In genomic region chr6:86804646-86805045, GRCm38 (mm10) we compare ENCODE assay signal across 34 mouse cellular contexts.
"Had no signal": no experiment of that assay in that cellular context is flagged by ENCODE, and none has a peak within 500 bp of the region (broad histone marks: within the 10 kb centered on the region; RNA-seq: fewer than 3 reads in every experiment).

No protein-coding gene starts in this region.

- H3K9me3 ChIP-seq: heart, embryonic 10.5 days; heart, embryonic 13.5 days; heart, embryonic 15.5 days; hindbrain, embryonic 10.5 days; hindbrain, embryonic 12.5 days; hindbrain, embryonic 13.5 days; hindbrain, embryonic 15.5 days; intestine, embryonic 15.5 days; kidney, embryonic 15.5 days had no signal

- H3K36me3 ChIP-seq: heart, embryonic 10.5 days; heart, embryonic 13.5 days; heart, embryonic 15.5 days; hindbrain, embryonic 10.5 days; hindbrain, embryonic 12.5 days; hindbrain, embryonic 13.5 days; hindbrain, embryonic 15.5 days; intestine, embryonic 15.5 days; kidney, embryonic 15.5 days had no signal

- H3K27ac ChIP-seq: heart, embryonic 10.5 days; heart, embryonic 13.5 days; heart, embryonic 15.5 days; hindbrain, embryonic 10.5 days; hindbrain, embryonic 12.5 days; hindbrain, embryonic 13.5 days; hindbrain, embryonic 14.5 days; hindbrain, embryonic 15.5 days; hindbrain, postnatal 0 days; intestine, embryonic 15.5 days; kidney, embryonic 15.5 days; kidney, postnatal 0 days; layer of hippocampus, adult 2 months had no signal

- ATAC-seq: hindbrain, embryonic 16.5 days; hindbrain, postnatal 0 days; inflammation-experienced regulatory T-cells, adult 6 months; intestine, embryonic 15.5 days; intestine, embryonic 16.5 days; intestine, postnatal 0 days had no signal

- H3K9ac ChIP-seq: heart, embryonic 13.5 days; heart, embryonic 15.5 days; hindbrain, embryonic 12.5 days; hindbrain, embryonic 13.5 days; hindbrain, embryonic 14.5 days; hindbrain, embryonic 15.5 days; intestine, embryonic 15.5 days; kidney, embryonic 15.5 days had no signal

- DNase-seq: heart, postnatal 10 days; heart, postnatal 14 days; heart, postnatal 36 days; heart, postnatal 4 days; kidney, adult 11 months; kidney, adult 18-20 months; kidney, adult 2 months; kidney, adult 8-10 months; kidney, adult 9 months; kidney, postnatal 10 days; kidney, postnatal 14 days; kidney, postnatal 25 days; kidney, postnatal 36 days; kidney, postnatal 4 days; layer of hippocampus, adult 9-11 months; layer of hippocampus, postnatal 36 days had no signal

- H3K4me3 ChIP-seq: heart, embryonic 10.5 days; heart, embryonic 13.5 days; heart, embryonic 15.5 days; hindbrain, embryonic 10.5 days; hindbrain, embryonic 12.5 days; hindbrain, embryonic 13.5 days; hindbrain, embryonic 15.5 days; intestine, embryonic 15.5 days; kidney, embryonic 15.5 days; layer of hippocampus, adult 2 months had no signal

- H3K4me1 ChIP-seq: heart, embryonic 10.5 days; heart, embryonic 13.5 days; heart, embryonic 15.5 days; hindbrain, embryonic 12.5 days; intestine, embryonic 15.5 days; kidney, embryonic 15.5 days had no signal

- H3K4me2 ChIP-seq: heart, embryonic 11.5 days; heart, embryonic 13.5 days; heart, embryonic 15.5 days; hindbrain, embryonic 12.5 days; hindbrain, embryonic 13.5 days; hindbrain, embryonic 14.5 days; hindbrain, embryonic 15.5 days; intestine, embryonic 15.5 days; kidney, embryonic 15.5 days had no signal

- H3K27me3 ChIP-seq: heart, embryonic 15.5 days; hindbrain, embryonic 13.5 days; hindbrain, embryonic 15.5 days; intestine, embryonic 15.5 days had no signal
